Mouse (Mus musculus): ENCODE data around the gene Efhd2. TPM values are rescaled to one million over a fixed set of nuclear protein-coding genes. Genes with fewer than 3 reads are reported as not detected.
A peak's percentile ranks its signal among the peaks of the same experiment; 100 is the strongest.

The Efhd2 gene
- polyA plus RNA-seq, 1 experiment: 41.0 TPM

- no peak for DNase-seq
- no peaks in the 10 kb centered on the region for H3K36me3 ChIP-seq (ENCODE audit: control insufficient read depth, insufficient read depth, low read length)
- no peak overlapping the region for H3K27ac ChIP-seq (ENCODE audit: insufficient read depth, low read depth, low read length)
- 72% methylated on average over 9 of the region's 9 CpGs for WGBS
- no peaks in the 10 kb centered on the region for H3K27me3 ChIP-seq (replicated peaks; ENCODE audit: control insufficient read depth, insufficient read depth, low read length)
- H3K4me3 ChIP-seq (ENCODE audit: insufficient read depth, low read depth, low read length): no peak overlapping the region
- 0 out of 2 replicates have a peak, but pooled peaks cover 7% of the 10 kb centered on the region for H3K4me1 ChIP-seq (ENCODE audit: control insufficient read depth, insufficient read depth, low read length)
- no peak for TF ChIP-seq CTCF (conservative IDR thresholded peaks at IDR 0.05; ENCODE audit: insufficient read depth, insufficient read length, low read depth, low read length)
- no peak for TF ChIP-seq POLR2A (IDR thresholded peaks at IDR 0.05; ENCODE audit: low read depth, low read length)
These were observed 2.8 kb downstream of the Efhd2 start for GRCm38 (mm10) chr4:141871909-141872308.

- Histone ChIP-seq H3K27ac (ENCODE audit: insufficient read depth, low read depth, low read length) (no peak overlapping the region), H3K36me3 (ENCODE audit: control insufficient read depth, insufficient read depth, low read length) (no peaks in the 10 kb centered on the region), H3K4me3 (ENCODE audit: insufficient read depth, low read depth, low read length) (no peak overlapping the region), H3K27me3 (replicated peaks; ENCODE audit: control insufficient read depth, insufficient read depth, low read length) (no peaks in the 10 kb centered on the region), H3K4me1 (ENCODE audit: control insufficient read depth, insufficient read depth, low read length) (0 out of 2 replicates have a peak, but pooled peaks cover 10% of the 10 kb centered on the region)
- no peak for TF ChIP-seq CTCF (conservative IDR thresholded peaks at IDR 0.05; ENCODE audit: insufficient read depth, insufficient read length, low read depth, low read length)
- no peak for TF ChIP-seq POLR2A (IDR thresholded peaks at IDR 0.05; ENCODE audit: low read depth, low read length)
- WGBS: 82% methylated on average over 3 of the region's 3 CpGs
- DNase-seq: no peak
These were observed 3.4 kb downstream of the Efhd2 start for GRCm38 (mm10) chr4:141871333-141871725.

- DNase-seq: peak; percentile 86
- TF ChIP-seq POLR2A (IDR thresholded peaks at IDR 0.05; ENCODE audit: low read depth, low read length) (no peak), CTCF (conservative IDR thresholded peaks at IDR 0.05; ENCODE audit: insufficient read depth, insufficient read length, low read depth, low read length) (no peak)
- Histone ChIP-seq H3K36me3 (ENCODE audit: control insufficient read depth, insufficient read depth, low read length) (no peaks in the 10 kb centered on the region), H3K27ac (ENCODE audit: insufficient read depth, low read depth, low read length) (no peak overlapping the region), H3K4me3 (ENCODE audit: insufficient read depth, low read depth, low read length) (no peak overlapping the region), H3K27me3 (replicated peaks; ENCODE audit: control insufficient read depth, insufficient read depth, low read length) (no peaks in the 10 kb centered on the region), H3K4me1 (ENCODE audit: control insufficient read depth, insufficient read depth, low read length) (0 out of 2 replicates have a peak, but pooled peaks cover 10% of the 10 kb centered on the region)
- WGBS: 60% methylated on average over 11 of the region's 11 CpGs
These were observed 3.9 kb downstream of the Efhd2 start for GRCm38 (mm10) chr4:141870666-141871332.

GRCm38 (mm10) chr4:141869436-141870215 lies 5.1 kb downstream of the Efhd2 start:
- H3K27ac ChIP-seq (ENCODE audit: insufficient read depth, low read depth, low read length): no peak overlapping the region
- no peak for TF ChIP-seq POLR2A (IDR thresholded peaks at IDR 0.05; ENCODE audit: low read depth, low read length)
- no peak for TF ChIP-seq CTCF (conservative IDR thresholded peaks at IDR 0.05; ENCODE audit: insufficient read depth, insufficient read length, low read depth, low read length)
- 65% methylated on average over 5 of the region's 5 CpGs for WGBS
- H3K27me3 ChIP-seq (replicated peaks; ENCODE audit: control insufficient read depth, insufficient read depth, low read length): no peaks in the 10 kb centered on the region
- 0 out of 2 replicates have a peak, but pooled peaks cover 10% of the 10 kb centered on the region for H3K4me1 ChIP-seq (ENCODE audit: control insufficient read depth, insufficient read depth, low read length)
- no peaks in the 10 kb centered on the region for H3K36me3 ChIP-seq (ENCODE audit: control insufficient read depth, insufficient read depth, low read length)
- no peak overlapping the region for H3K4me3 ChIP-seq (ENCODE audit: insufficient read depth, low read depth, low read length)
- peak; percentile 9 for DNase-seq

- Histone ChIP-seq H3K27me3 (replicated peaks; ENCODE audit: control insufficient read depth, insufficient read depth, low read length) (no peaks in the 10 kb centered on the region), H3K36me3 (ENCODE audit: control insufficient read depth, insufficient read depth, low read length) (no peaks in the 10 kb centered on the region), H3K4me3 (ENCODE audit: insufficient read depth, low read depth, low read length) (no peak overlapping the region), H3K4me1 (ENCODE audit: control insufficient read depth, insufficient read depth, low read length) (peaks cover 10% of the 10 kb centered on the region; the same call in 1 of the 2 replicates), H3K27ac (ENCODE audit: insufficient read depth, low read depth, low read length) (no peak overlapping the region)
- 89% methylated on average over 10 of the region's 10 CpGs for WGBS
- TF ChIP-seq POLR2A (IDR thresholded peaks at IDR 0.05; ENCODE audit: low read depth, low read length) (no peak), CTCF (conservative IDR thresholded peaks at IDR 0.05; ENCODE audit: insufficient read depth, insufficient read length, low read depth, low read length) (no peak)
- no peak for DNase-seq
These were observed 6.7 kb downstream of the Efhd2 start for GRCm38 (mm10) chr4:141868051-141868450.

- Histone ChIP-seq H3K27ac (ENCODE audit: insufficient read depth, low read depth, low read length) (no peak overlapping the region), H3K4me1 (ENCODE audit: control insufficient read depth, insufficient read depth, low read length) (peaks cover 10% of the 10 kb centered on the region; the same call in 1 of the 2 replicates), H3K36me3 (ENCODE audit: control insufficient read depth, insufficient read depth, low read length) (no peaks in the 10 kb centered on the region), H3K4me3 (ENCODE audit: insufficient read depth, low read depth, low read length) (no peak overlapping the region), H3K27me3 (replicated peaks; ENCODE audit: control insufficient read depth, insufficient read depth, low read length) (no peaks in the 10 kb centered on the region)
- TF ChIP-seq CTCF (conservative IDR thresholded peaks at IDR 0.05; ENCODE audit: insufficient read depth, insufficient read length, low read depth, low read length) (no peak), POLR2A (IDR thresholded peaks at IDR 0.05; ENCODE audit: low read depth, low read length) (no peak)
- DNase-seq: peak; percentile 58
- 43% methylated on average over 4 of the region's 4 CpGs for WGBS
These were observed 7.2 kb downstream of the Efhd2 start for GRCm38 (mm10) chr4:141867498-141867897.

- Histone ChIP-seq H3K27me3 (replicated peaks; ENCODE audit: control insufficient read depth, insufficient read depth, low read length) (no peaks in the 10 kb centered on the region), H3K4me1 (ENCODE audit: control insufficient read depth, insufficient read depth, low read length) (peaks cover 10% of the 10 kb centered on the region; the same call in 1 of the 2 replicates), H3K27ac (ENCODE audit: insufficient read depth, low read depth, low read length) (0 out of 2 replicates have a peak overlapping the region, but pooled peaks have one; percentile 21), H3K36me3 (ENCODE audit: control insufficient read depth, insufficient read depth, low read length) (no peaks in the 10 kb centered on the region), H3K4me3 (ENCODE audit: insufficient read depth, low read depth, low read length) (no peak overlapping the region)
- peak; percentile 63 for DNase-seq
- 34% methylated on average over 10 of the region's 10 CpGs for WGBS
- TF ChIP-seq CTCF (conservative IDR thresholded peaks at IDR 0.05; ENCODE audit: insufficient read depth, insufficient read length, low read depth, low read length) (no peak), POLR2A (IDR thresholded peaks at IDR 0.05; ENCODE audit: low read depth, low read length) (no peak)
These were observed 7.7 kb downstream of the Efhd2 start for GRCm38 (mm10) chr4:141866933-141867490.

All from kidney, adult 2 months (tissue).